Mouse (Mus musculus) hindbrain, embryonic 14.5 days (tissue): Measurements from ENCODE around the gene Dnajb8. TPM values are rescaled to one million over a fixed set of nuclear protein-coding genes. Genes with fewer than 3 reads are reported as not detected.

Experiments
- ATAC-seq: fragments of 200-750 bp; cut with Nextera tagmentation; 2 replicates; pipeline ENCODE4 v1.8.0; 2017; ENCODE audit warnings: moderate number of reproducible peaks, mild to moderate bottlenecking, moderate TSS enrichment, moderate library complexity; ENCODE audit not compliant: low FRiP score
- DNase-seq: peaks from one replicate; pipeline ENCODE4 v3.0.0-alpha.2; 2015; ENCODE audit warnings: low spot score
- H3K27ac ChIP-seq: fragments of 300-500 bp; sonication (generic); 2 replicates; pipeline ENCODE4 v1.5.1; 2014; ENCODE audit warnings: mild to moderate bottlenecking, moderate library complexity
- H3K27me3 ChIP-seq: fragments of 300-500 bp; sonication (generic); 2 replicates; pipeline ENCODE4 v1.6.1; 2014; ENCODE audit warnings: mild to moderate bottlenecking, low read length, mixed read lengths; ENCODE audit not compliant: control insufficient read depth, insufficient read depth
- H3K36me3 ChIP-seq: fragments of 300-500 bp; sonication (generic); replicated peaks from 2 replicates; pipeline ENCODE4 v1.6.1; 2014; ENCODE audit not compliant: control insufficient read depth, insufficient read depth
- H3K4me1 ChIP-seq: fragments of 300-500 bp; sonication (generic); replicated peaks from 2 replicates; pipeline ENCODE4 v1.6.1; 2014; ENCODE audit warnings: antibody characterized with exemption, low read length, mixed read lengths; ENCODE audit not compliant: control insufficient read depth, insufficient read depth
- H3K4me2 ChIP-seq: fragments of 300-500 bp; sonication (generic); replicated peaks from 2 replicates; pipeline ENCODE4 v1.6.1; 2014; ENCODE audit warnings: mild to moderate bottlenecking, moderate library complexity
- H3K4me3 ChIP-seq: fragments of 300-500 bp; sonication (generic); replicated peaks from 2 replicates; pipeline ENCODE4 v1.5.1; 2014; ENCODE audit warnings: mild to moderate bottlenecking, low read length
- H3K9ac ChIP-seq: fragments of 300-500 bp; sonication (generic); 2 replicates; pipeline ENCODE4 v1.6.1; 2014
- H3K9me3 ChIP-seq: fragments of 300-500 bp; sonication (generic); 2 replicates; pipeline ENCODE4 v1.6.1; 2016; ENCODE audit warnings: low read length; ENCODE audit not compliant: control insufficient read depth
- WGBS: fragments of 180-500 bp; shearing (Covaris S2); extraction: QIAGEN DNeasy Blood & Tissue Kit; methylation state at CpG from one replicate; pipeline ENCODE4 v1.1.7; 2014; 5-methylcytosine and 5-hydroxymethylcytosine counted together
- polyA plus RNA-seq: library from polyadenylated mRNA; unstranded; fragments of >200 nt; fragmentation: Nextera tagmentation; extraction: Ambion mirVana; gene quantifications from 2 replicates; pipeline ENCODE4 v1.2.1, GENCODE M21; 2014

Dnajb8 gene
- polyA plus RNA-seq, 1 experiment from 2014 or later: not detected

DNA sequence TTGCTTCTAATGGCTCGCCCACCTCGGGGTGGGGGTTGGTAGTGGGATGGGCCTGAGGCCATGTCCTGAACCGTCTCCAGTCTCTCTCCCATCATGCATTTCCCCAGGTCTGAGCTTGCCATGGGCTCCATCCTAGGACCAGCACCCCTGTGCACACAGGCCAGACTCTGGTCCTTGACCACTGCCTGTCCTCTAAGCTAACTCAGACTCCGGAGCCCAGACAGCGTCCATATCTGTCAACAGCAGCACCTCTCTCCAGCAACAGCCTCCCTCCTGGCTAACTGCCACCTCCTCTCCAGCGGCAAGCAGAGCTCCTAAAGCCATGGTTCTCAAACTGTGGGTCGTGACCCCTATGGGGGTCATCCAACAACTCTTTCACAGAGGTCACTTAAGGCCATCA lies 14.4 kb downstream of the Dnajb8 start:
- H3K27me3 ChIP-seq: peaks cover 17% of the 10 kb centered on the region

DNA sequence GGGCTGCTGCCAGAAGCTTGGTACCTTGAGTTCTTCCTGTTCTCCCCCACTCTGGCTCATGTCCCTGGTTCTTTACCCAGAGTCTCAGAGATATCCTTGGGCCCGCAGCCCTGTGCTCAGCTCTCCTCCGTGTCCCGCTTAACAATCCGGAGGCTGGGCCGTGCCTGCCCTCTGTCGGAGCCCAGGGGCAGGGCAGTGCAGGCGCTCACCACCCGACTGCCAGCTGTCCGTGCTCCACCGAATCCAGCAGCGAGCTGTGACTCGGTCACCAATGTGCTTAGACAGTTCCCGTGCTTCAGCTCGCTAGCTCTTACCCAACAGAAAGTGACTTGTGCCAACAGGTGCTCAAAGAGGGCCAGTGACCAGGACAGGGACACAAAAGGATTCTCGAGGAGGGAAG lies 20.5 kb downstream of the Dnajb8 start:
- 3% methylated on average over 15 of the region's 15 CpGs for WGBS
- Histone ChIP-seq H3K9me3 (no peaks in the 10 kb centered on the region), H3K4me3 (no peak overlapping the region), H3K27me3 (peaks cover 13% of the 10 kb centered on the region), H3K4me1 (no peaks in the 10 kb centered on the region), H3K27ac (no peak overlapping the region), H3K9ac (no peak overlapping the region), H3K4me2 (no peak overlapping the region), H3K36me3 (no peaks in the 10 kb centered on the region)
- peak; percentile 36 for DNase-seq
- 0 out of 2 replicates have a peak, but pooled peaks have one; percentile 47 for ATAC-seq

More for the DNA sequence above, 14.4 kb downstream of the Dnajb8 start:
- 12% methylated on average over 7 of the region's 7 CpGs for WGBS
- ATAC-seq (no peak), DNase-seq (no peak)
- no peak overlapping the region for H3K9ac ChIP-seq
- no peak overlapping the region for H3K4me3 ChIP-seq
- H3K4me2 ChIP-seq: peak overlapping the region; percentile 39; the same call in 1 of the 2 replicates
- H3K27ac ChIP-seq: no peak overlapping the region
- no peaks in the 10 kb centered on the region for H3K9me3 ChIP-seq
- H3K36me3 ChIP-seq: no peaks in the 10 kb centered on the region
- H3K4me1 ChIP-seq: peaks cover 11% of the 10 kb centered on the region; the same call in 1 of the 2 replicates

DNA sequence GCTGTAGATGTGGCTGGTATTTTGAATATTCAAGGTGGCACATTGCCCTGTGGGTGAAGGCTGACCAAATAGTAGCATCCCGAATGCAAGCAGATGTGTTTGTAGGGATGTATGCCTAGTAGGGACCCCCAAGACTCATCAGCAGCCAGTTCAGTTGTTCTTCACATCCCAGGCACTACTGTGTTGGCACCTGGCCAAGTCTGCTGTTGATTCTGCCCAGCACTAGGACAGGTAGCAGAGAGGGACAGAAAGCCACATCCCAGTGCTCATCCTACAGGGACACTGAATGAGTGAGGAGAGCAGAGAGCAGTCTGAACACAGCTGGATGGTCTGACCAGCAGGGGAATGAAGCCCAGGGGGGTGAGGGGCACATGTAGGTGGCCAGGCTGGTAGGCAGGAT lies 27.2 kb downstream of the Dnajb8 start:
- H3K4me1 ChIP-seq: no peaks in the 10 kb centered on the region
- no peaks in the 10 kb centered on the region for H3K36me3 ChIP-seq
- DNase-seq: no peak
- no peak for ATAC-seq
- H3K27me3 ChIP-seq: no peaks in the 10 kb centered on the region
- H3K4me3 ChIP-seq: no peak overlapping the region
- H3K27ac ChIP-seq: no peak overlapping the region
- 93% methylated on average over 1 of the region's 1 CpGs for WGBS
- no peaks in the 10 kb centered on the region for H3K9me3 ChIP-seq
- no peak overlapping the region for H3K9ac ChIP-seq
- H3K4me2 ChIP-seq: no peak overlapping the region

DNA sequence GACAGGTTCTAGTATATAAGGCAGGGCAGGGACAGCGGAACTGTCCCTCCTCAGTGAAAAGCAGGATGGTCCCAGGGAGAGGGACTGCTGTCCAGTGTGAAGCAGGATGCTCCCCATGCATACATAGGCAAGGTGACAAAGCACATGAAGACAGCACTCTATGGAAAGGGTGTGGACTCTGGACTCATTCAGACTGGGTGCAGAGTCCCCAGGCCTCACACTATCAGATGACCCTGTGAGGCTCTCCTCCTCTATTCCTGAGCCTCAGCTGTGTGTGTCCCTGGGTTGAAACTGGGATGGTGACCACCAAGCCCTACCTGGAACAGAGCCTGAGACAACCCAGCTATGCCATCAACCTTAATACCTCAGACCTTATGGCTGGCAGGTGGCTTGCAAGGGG lies 29.3 kb downstream of the Dnajb8 start:
- Histone ChIP-seq H3K36me3 (no peaks in the 10 kb centered on the region), H3K4me1 (no peaks in the 10 kb centered on the region), H3K4me2 (no peak overlapping the region), H3K4me3 (no peak overlapping the region), H3K27me3 (no peaks in the 10 kb centered on the region), H3K9ac (no peak overlapping the region), H3K9me3 (no peaks in the 10 kb centered on the region), H3K27ac (no peak overlapping the region)
- 100% methylated on average over 1 of the region's 1 CpGs for WGBS
- ATAC-seq: no peak
- no peak for DNase-seq

DNA sequence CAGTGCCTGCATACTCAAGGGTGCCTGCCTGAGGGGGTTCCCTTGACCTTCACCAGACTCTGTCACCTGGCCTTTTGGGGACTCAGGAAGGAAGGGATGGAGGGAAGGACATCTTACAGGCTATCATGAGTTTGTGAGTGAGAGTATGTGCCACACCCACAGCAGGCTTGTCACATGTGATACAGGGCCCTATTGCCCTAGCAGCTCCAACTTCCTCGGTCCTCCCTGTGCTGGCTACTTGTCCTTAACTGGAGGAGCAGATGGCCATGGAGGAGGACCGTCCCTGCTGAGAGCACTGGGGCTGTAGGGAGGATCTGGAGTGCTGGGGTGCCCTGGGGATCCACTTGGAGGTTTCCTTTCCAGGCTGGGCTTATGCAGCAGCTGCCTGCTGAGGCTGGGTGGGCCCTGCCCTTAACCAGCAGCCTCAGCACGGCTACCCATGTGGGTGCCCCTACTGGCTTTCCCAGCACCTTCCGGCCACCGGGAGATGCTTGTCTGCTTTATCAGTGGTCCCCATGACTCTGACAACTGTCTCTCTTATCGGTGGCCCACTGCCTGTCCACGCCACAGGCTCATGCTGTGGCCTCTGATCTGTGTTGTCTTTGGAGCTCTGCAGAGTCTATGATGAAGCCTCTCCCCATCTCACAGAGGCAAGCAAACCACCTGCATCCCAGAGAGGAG lies 29.9 kb downstream of the Dnajb8 start:
- Histone ChIP-seq H3K27ac (no peak overlapping the region), H3K36me3 (no peaks in the 10 kb centered on the region), H3K9ac (no peak overlapping the region), H3K4me3 (no peak overlapping the region), H3K9me3 (no peaks in the 10 kb centered on the region), H3K4me1 (no peaks in the 10 kb centered on the region), H3K4me2 (no peak overlapping the region), H3K27me3 (no peaks in the 10 kb centered on the region)
- no peak for ATAC-seq
- 83% methylated on average over 7 of the region's 7 CpGs for WGBS
- DNase-seq: no peak

DNA sequence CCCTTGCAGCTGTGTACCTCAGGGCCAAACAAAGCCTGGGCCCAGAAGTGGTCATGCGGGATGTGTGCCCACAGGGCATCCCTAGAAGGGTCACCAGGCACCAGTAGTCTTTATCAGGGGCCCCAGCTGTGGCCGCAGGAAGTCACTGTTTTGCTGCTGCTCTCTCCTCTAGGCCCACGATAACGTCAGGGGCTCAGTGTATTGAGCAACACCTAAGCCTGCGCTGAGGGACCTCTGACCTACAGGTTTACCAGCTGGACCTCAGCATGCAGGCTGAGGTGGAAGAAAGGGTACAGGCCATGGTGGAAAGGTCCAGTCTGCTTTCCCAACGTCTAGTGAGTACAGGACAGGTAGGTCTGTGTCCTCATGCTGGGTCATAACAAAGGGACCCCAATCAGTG lies 32.0 kb downstream of the Dnajb8 start:
- ATAC-seq: no peak
- 85% methylated on average over 6 of the region's 6 CpGs for WGBS
- no peaks in the 10 kb centered on the region for H3K27me3 ChIP-seq
- H3K36me3 ChIP-seq: no peaks in the 10 kb centered on the region; the same call in 1 of the 2 replicates
- H3K4me1 ChIP-seq: no peaks in the 10 kb centered on the region
- no peak for DNase-seq
- no peak overlapping the region for H3K4me2 ChIP-seq
- H3K27ac ChIP-seq: no peak overlapping the region
- no peak overlapping the region for H3K9ac ChIP-seq
- H3K9me3 ChIP-seq: no peaks in the 10 kb centered on the region
- H3K4me3 ChIP-seq: no peak overlapping the region

DNA sequence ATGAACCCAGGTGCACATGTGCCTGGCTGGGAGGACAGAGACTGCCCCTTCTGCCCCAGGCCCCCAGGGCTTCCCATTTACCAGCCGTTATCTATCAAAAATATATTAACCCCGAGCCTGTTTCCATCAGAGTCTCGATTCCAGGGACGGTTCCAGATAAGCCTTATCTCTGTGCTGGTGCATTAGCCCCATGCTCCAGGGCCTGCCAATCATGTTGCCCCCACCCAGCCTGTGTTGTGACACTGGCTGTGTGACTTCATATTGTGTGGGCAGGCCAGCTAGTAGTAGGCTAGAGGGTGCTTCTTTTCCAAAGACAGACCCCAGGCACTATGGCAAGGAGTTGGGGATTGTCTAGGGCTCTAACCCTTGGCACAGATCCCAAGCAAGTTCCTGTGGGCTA lies 33.4 kb downstream of the Dnajb8 start:
- no peaks in the 10 kb centered on the region for H3K4me1 ChIP-seq
- no peaks in the 10 kb centered on the region; the same call in 1 of the 2 replicates for H3K36me3 ChIP-seq
- no peak overlapping the region for H3K4me2 ChIP-seq
- ATAC-seq (no peak), DNase-seq (no peak)
- no peaks in the 10 kb centered on the region for H3K9me3 ChIP-seq
- no peaks in the 10 kb centered on the region for H3K27me3 ChIP-seq
- no peak overlapping the region for H3K27ac ChIP-seq
- no peak overlapping the region for H3K4me3 ChIP-seq
- no peak overlapping the region for H3K9ac ChIP-seq
- WGBS: 72% methylated on average over 4 of the region's 4 CpGs

DNA sequence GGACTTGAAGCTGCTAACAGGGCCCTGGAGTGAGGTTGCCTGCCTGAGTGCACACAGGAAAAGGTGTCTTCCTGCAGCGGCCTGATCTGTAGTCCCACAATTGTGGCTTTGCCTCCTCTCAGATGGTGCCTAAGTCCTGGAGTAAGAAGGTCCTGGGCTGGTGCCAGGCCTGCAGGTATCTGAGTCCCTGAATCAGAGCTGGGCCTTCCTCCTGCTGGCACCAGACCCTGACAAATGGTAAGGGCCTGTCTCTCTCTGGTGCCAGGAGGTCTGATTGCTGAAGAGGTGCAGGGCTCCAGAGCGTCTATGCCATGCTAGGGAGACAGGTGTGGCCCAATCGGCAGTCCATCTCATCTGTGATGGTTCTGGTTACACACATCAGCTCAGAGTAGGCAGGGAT lies 37.6 kb downstream of the Dnajb8 start:
- no peaks in the 10 kb centered on the region for H3K9me3 ChIP-seq
- 92% methylated on average over 3 of the region's 3 CpGs for WGBS
- H3K4me1 ChIP-seq: no peaks in the 10 kb centered on the region; the same call in 1 of the 2 replicates
- no peaks in the 10 kb centered on the region for H3K27me3 ChIP-seq
- H3K9ac ChIP-seq: no peak overlapping the region
- H3K36me3 ChIP-seq: no peaks in the 10 kb centered on the region; the same call in 1 of the 2 replicates
- H3K4me2 ChIP-seq: no peak overlapping the region
- ATAC-seq: no peak
- no peak overlapping the region for H3K4me3 ChIP-seq
- H3K27ac ChIP-seq: no peak overlapping the region
- no peak for DNase-seq

DNA sequence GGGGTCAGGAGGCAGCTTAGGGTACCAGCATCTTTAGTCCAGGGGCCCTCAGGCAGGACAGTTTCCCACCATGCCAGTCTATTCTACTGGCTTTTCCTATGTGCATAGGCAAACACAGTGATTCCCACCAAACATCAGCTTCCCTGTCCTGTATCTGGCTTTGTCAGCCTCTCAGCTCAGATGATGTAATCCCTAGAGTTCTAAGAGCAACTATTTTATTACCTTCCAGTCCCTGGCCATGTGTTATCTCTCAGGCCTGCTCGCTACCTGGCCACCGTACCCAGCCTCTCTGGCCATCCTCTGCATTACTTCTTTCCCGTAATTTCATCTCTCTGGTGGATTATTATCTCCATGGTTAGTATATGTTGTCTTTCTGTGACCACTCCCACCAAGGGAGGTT lies 38.6 kb downstream of the Dnajb8 start:
- H3K36me3 ChIP-seq: no peaks in the 10 kb centered on the region; the same call in 1 of the 2 replicates
- no peak overlapping the region for H3K27ac ChIP-seq
- H3K4me2 ChIP-seq: no peak overlapping the region
- H3K4me3 ChIP-seq: no peak overlapping the region
- no peak for DNase-seq
- H3K4me1 ChIP-seq: no peaks in the 10 kb centered on the region; the same call in 1 of the 2 replicates
- ATAC-seq: no peak
- H3K9me3 ChIP-seq: no peaks in the 10 kb centered on the region
- H3K27me3 ChIP-seq: no peaks in the 10 kb centered on the region
- H3K9ac ChIP-seq: no peak overlapping the region
- WGBS: 96% methylated on average over 3 of the region's 3 CpGs
